Mouse (Mus musculus) left cerebral cortex, postnatal 25 days (tissue): ENCODE data around the gene Efs. TPM values are rescaled to one million over a fixed set of nuclear protein-coding genes. Genes with fewer than 3 reads are reported as not detected.
"Not testable (repeated sequence)": the region's sequence is repeated elsewhere in the genome, so short reads cannot be mapped to it uniquely, and the experiment has no call there.

Experiments
- DNase-seq, 2 experiments: peaks; one replicate each; pipeline ENCODE4 v3.0.0; 2022; ENCODE audit warnings: low spot score in 2 of 2, mixed read lengths in 1 of 2
- intact Hi-C: fragments of 180-260 bp; cut with DNase I; formaldehyde crosslinking; loops from one replicate; pipeline ENCODE4 v1.15.1; 2025
- total RNA-seq, 2 experiments: library from RNA; stranded (reverse); gene quantifications; 2 replicates each; pipeline ENCODE4 v1.2.3; 2021

Gene Efs
- 1 to 10 TPM; 7.4 to 8.1 TPM for total RNA-seq

- intact Hi-C loops, result no loop called here
- peak; percentile 30 to 48 for DNase-seq
Observed at GRCm38 (mm10) chr14:54925349-54926342, at the start of gene Efs. Gene Efs (minus strand): TSS chr14:54926126.

- intact Hi-C loops, result loop anchor here (1.0 kb wide), 1 partner anchor 26 kb away; no protein-coding TSS in a partner anchor
- peak; percentile 34 to 61 for DNase-seq
Observed at GRCm38 (mm10) chr14:54974068-54974791, 48.3 kb upstream of the Efs start.

- DNase-seq, intact Hi-C loops: not testable (repeated sequence)
Observed at GRCm38 (mm10) chr14:54972786-54973185, 46.9 kb upstream of the Efs start.

GRCm38 (mm10) chr14:54968344-54968743, 42.4 kb upstream of the Efs start:
- intact Hi-C loops, result no loop called here
- DNase-seq, result no peak

GRCm38 (mm10) chr14:54967874-54968273, 41.9 kb upstream of the Efs start:
- intact Hi-C loops, result no loop called here

GRCm38 (mm10) chr14:54966320-54966977, 40.5 kb upstream of the Efs start, which contains the start of gene Myh6:
Gene Myh6 (minus strand): TSS chr14:54966927.
- no peak for DNase-seq
- intact Hi-C loops, result no loop called here

More at GRCm38 (mm10) chr14:54967874-54968273, 41.9 kb upstream of the Efs start:
- DNase-seq, result no peak

- no peak for DNase-seq
- intact Hi-C loops, result no loop called here
Observed at GRCm38 (mm10) chr14:54965631-54966030, 39.7 kb upstream of the Efs start.

GRCm38 (mm10) chr14:54965044-54965443, 39.1 kb upstream of the Efs start:
- no peak for DNase-seq
- intact Hi-C loops, result no loop called here

- intact Hi-C loops, result no loop called here
- DNase-seq, result no peak
Observed at GRCm38 (mm10) chr14:54963727-54964126, 37.8 kb upstream of the Efs start.

GRCm38 (mm10) chr14:54962714-54963113, 36.8 kb upstream of the Efs start:
- no peak for DNase-seq
- intact Hi-C loops, result no loop called here

- intact Hi-C loops, result no loop called here
Observed at GRCm38 (mm10) chr14:54961487-54961886, 35.6 kb upstream of the Efs start.

GRCm38 (mm10) chr14:54960769-54961168, 34.8 kb upstream of the Efs start:
- intact Hi-C loops, result no loop called here
- peak; percentile 27 to 57 for DNase-seq

More at GRCm38 (mm10) chr14:54961487-54961886, 35.6 kb upstream of the Efs start:
- no peak for DNase-seq

GRCm38 (mm10) chr14:54959853-54960613, 34.1 kb upstream of the Efs start:
- intact Hi-C loops, DNase-seq: not testable (repeated sequence)

- intact Hi-C loops, result no loop called here
- DNase-seq, result no peak
Observed at GRCm38 (mm10) chr14:54959197-54959596, 33.3 kb upstream of the Efs start.

GRCm38 (mm10) chr14:54958503-54958902, 32.6 kb upstream of the Efs start:
- intact Hi-C loops, result no loop called here
- no peak for DNase-seq

- intact Hi-C loops, result no loop called here
- no peak for DNase-seq
Observed at GRCm38 (mm10) chr14:54956533-54956932, 30.6 kb upstream of the Efs start.

GRCm38 (mm10) chr14:54955481-54955880, 29.6 kb upstream of the Efs start:
- no peak for DNase-seq
- intact Hi-C loops, result no loop called here

- DNase-seq, result no peak
- intact Hi-C loops, result no loop called here
Observed at GRCm38 (mm10) chr14:54954474-54954873, 28.5 kb upstream of the Efs start.

GRCm38 (mm10) chr14:54953664-54954206, 27.8 kb upstream of the Efs start:
- intact Hi-C loops, result no loop called here
- DNase-seq, result no peak
